Mouse (Mus musculus): Measurements from ENCODE around the gene Pde4b.

DNA sequence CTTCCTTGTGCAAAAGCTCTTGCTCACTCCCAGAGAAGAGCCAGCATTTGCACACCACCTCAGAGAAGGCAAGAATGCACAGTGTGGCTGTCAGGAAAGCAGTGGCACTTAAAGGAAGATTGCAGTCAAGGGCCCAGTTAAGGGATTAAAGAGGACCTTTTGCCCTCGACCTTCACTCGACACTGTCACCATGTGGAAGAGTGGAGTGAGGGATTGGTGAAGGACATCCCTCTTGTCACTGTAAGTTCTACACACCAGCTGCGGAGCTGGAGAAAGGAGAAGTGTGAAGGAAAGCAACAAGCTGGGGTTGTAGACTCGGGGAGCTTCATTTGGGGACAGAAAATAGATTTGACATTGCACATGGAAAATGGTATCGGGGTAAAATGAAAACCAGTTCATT is 89.9 kb downstream of the Pde4b start:
- TF ChIP-seq CEBPB (IDR thresholded peaks at IDR 0.05; ENCODE audit: insufficient read depth, poor library complexity, severe bottlenecking) = no peak
- no peak for TF ChIP-seq USF1 (IDR thresholded peaks at IDR 0.05; ENCODE audit: low read depth)
- TF ChIP-seq POLR2A (IDR thresholded peaks at IDR 0.05; ENCODE audit: insufficient read length, low read depth) = no peak
- TF ChIP-seq E2F4 (IDR thresholded peaks at IDR 0.05; ENCODE audit: insufficient read depth) = no peak
- no peak for TF ChIP-seq MAX (IDR thresholded peaks at IDR 0.05; ENCODE audit: low read depth)
- TF ChIP-seq TCF3 (IDR thresholded peaks at IDR 0.05; ENCODE audit: insufficient read length, low read depth) = no peak

Data from myocyte (in vitro differentiated cells).